Mouse (Mus musculus): ENCODE data around the gene Tmf1.
A peak's percentile ranks its signal among the peaks of the same experiment; 100 is the strongest.

Tmf1 gene

GRCm38 (mm10) chr6:97178491-97179366 is at the start of gene Tmf1:
Gene Tmf1 (minus strand): TSS chr6:97179122.
- DNase-seq (ENCODE audit: low read depth, low spot score), result peak; percentile 97

- DNase-seq (ENCODE audit: low read depth, low spot score), result no peak
These were observed 48.3 kb upstream of the Tmf1 start for GRCm38 (mm10) chr6:97227067-97227847.

DNA sequence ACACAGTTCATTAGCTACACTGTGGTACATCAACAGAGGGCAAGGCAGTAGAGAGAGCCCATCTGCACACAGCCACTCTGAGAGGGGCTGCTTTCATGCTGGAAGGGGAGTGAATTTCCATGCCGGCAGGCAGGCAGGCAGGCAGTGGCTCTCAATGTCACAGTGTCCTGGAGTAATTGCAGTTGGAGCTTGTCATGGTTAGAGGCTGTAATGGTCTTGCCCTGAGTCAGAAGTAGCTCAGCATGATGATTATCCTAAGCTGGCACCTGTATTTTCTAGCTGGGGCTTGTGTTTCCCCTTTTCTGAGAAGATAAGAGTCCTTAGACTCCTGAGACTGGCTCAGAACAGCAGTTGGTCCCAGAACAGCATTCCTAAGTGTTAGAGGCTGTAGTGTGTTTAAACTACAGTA is 47.2 kb upstream of the Tmf1 start:
- DNase-seq (ENCODE audit: low read depth, low spot score), result no peak

GRCm38 (mm10) chr6:97224505-97224904 is 45.6 kb upstream of the Tmf1 start:
- DNase-seq (ENCODE audit: low read depth, low spot score), result no peak

GRCm38 (mm10) chr6:97223566-97223965 is 44.6 kb upstream of the Tmf1 start:
- no peak for DNase-seq (ENCODE audit: low read depth, low spot score)

- DNase-seq (ENCODE audit: low read depth, low spot score), result peak; percentile 81
These were observed 44.1 kb upstream of the Tmf1 start for GRCm38 (mm10) chr6:97222931-97223467.

DNA sequence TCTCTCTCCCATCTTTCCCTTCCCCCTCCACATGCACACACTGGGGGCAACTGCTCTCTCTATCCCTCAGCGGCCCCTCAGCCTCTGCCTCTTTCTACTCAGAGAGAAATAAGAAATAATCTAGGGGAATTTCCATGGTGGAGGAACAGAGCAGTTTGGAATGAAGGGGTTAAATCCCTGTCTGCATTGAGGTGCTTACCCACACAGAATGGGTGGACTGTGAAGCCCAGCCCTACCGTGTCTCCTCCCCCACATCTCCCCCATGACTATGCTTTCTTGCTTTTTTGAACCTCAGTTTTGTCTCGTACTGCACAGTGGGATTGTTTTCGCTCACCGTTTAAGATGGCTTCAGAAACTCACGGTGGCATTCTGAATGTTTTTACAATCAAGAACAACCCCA is 43.4 kb upstream of the Tmf1 start:
- DNase-seq (ENCODE audit: low read depth, low spot score), result peak; percentile 53

DNA sequence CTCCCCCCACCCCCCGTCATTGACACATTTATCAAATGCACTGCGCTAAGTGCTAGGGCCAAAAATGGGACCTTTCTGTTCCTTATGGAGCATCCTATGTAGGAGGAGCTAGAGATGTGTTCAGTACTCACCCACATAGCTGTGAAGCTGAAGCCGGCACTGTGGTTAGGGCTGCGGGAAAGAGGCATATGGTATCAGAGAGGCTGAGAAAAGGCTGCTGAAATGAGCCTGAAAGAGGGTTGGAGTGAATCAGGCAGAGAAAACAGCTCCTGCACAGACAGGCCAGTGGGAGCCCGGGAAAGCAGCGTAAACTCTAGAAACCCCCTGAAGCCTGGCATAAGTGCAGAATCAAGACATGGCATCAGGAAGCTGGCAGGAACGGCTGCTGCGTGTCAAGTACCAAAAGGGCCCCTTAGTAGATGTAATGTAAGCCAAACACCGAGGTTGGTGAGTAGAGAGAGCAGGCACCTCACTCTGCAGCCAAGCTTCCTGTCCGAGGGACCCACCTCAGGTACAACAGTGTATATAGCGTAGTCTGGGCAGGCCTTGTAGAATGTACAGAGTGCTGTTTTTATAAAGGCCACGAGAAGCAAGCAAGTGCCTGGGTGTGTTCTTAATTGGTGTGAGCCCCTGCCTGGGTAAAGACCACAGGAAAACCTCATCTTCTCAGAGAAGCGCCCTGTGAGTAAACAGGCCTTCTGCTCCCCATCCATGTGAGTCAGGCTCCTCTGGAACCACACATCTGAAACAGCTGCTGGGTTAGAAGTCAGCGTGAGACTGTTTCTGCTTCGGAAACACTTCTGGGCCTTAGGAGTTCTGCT is 42.5 kb upstream of the Tmf1 start:
- DNase-seq (ENCODE audit: low read depth, low spot score), result peak; percentile 53

- DNase-seq (ENCODE audit: low read depth, low spot score), result no peak
These were observed 41.8 kb upstream of the Tmf1 start for GRCm38 (mm10) chr6:97220672-97221071.

GRCm38 (mm10) chr6:97216154-97216821 is 37.4 kb upstream of the Tmf1 start:
- no peak for DNase-seq (ENCODE audit: low read depth, low spot score)

GRCm38 (mm10) chr6:97211981-97212380 is 33.1 kb upstream of the Tmf1 start:
- peak; percentile 93 for DNase-seq (ENCODE audit: low read depth, low spot score)

GRCm38 (mm10) chr6:97210962-97211601 is 32.2 kb upstream of the Tmf1 start:
- peak; percentile 58 for DNase-seq (ENCODE audit: low read depth, low spot score)

DNA sequence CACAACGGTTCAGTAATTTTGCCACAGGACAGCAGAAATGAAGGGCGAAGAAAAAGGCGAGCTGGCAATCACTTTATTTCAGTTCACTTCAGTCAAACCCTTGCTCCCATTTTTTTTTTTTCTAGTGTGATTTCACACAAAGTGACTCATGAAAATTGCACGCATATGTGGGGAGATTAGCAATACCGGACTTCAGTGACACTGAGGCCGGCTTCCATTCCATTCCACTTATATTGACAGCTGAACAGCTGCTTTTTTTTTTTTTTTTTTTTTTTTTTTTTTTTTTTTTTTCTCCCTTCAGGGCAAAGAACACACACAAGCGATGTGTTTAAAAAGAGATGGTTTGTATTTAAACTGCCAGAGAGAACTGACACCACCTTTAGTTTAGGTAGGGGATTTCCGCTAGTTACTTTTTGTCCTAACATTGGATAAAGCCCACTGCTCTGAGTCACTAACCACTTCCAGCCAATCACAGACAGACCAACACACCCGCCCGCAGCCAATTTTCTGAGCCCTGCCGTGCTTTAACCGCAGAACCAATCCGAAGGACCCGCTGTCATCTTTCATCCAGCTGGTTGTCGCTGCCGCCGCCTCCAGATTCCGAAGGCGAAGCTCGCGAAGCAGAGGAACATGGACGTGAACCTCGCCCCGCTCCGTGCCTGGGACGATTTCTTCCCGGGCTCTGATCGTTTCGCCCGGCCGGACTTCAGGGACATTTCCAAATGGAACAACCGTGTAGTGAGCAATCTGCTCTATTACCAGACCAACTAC is 31.5 kb upstream of the Tmf1 start, which contains the start of gene Arl6ip5:
Gene Arl6ip5 (plus strand): TSS at position 499 of the 771 bp plus-strand sequence.
- DNase-seq (ENCODE audit: low read depth, low spot score), result peak; percentile 99

GRCm38 (mm10) chr6:97209751-97210150 is 30.8 kb upstream of the Tmf1 start:
- no peak for DNase-seq (ENCODE audit: low read depth, low spot score)

GRCm38 (mm10) chr6:97209201-97209600 is 30.3 kb upstream of the Tmf1 start:
- peak; percentile 79 for DNase-seq (ENCODE audit: low read depth, low spot score)

- peak; percentile 27 for DNase-seq (ENCODE audit: low read depth, low spot score)
These were observed 29.5 kb upstream of the Tmf1 start for GRCm38 (mm10) chr6:97208406-97208805.

GRCm38 (mm10) chr6:97207085-97207484 is 28.2 kb upstream of the Tmf1 start:
- DNase-seq (ENCODE audit: low read depth, low spot score), result peak; percentile 66

DNA sequence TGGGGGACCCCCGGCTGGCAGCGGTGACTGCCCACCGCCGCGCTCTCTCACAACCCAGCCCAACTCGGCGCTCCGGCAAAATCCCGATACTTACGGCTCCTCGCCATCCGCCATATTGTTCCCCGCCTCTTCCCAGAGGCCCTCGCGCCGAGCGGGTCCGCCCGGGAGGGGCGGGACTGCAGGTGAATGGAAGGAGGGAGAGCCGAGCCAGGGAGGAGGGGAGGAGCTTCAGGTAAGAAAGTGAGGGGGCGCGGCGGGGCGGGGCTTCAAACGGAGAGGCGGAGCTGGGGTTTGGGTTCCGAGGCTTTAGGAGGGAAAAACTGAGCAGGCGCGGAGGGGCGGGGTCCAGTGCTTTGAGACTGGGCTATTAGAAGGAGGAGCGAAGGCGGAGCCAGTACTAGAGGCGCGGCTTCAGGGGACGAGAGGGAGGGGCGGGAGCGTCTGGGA is 26.5 kb upstream of the Tmf1 start, which contains the start of gene Uba3:
Gene Uba3 (minus strand): TSS at position 209 of the 447 bp plus-strand sequence.
- peak; percentile 100 for DNase-seq (ENCODE audit: low read depth, low spot score)

DNA sequence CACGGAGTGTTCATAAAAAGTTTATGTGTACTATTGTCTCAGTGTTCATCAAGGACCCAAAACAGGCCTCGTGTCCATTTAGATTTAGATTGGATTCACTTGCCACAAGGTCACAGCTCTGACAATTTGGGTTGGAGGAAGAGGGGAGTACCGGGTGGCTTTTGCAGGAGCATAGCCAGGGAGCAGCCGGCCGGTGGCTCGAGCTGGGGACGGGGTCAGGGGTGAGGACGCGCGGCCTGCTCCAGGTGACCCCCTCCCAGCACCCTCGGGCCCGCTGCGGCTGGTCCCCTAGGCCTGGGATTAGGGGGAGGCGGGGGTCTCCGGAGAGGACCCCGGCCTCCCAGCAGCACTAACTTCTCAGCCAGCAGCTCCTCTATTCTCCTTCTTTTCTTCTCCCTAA is 26.0 kb upstream of the Tmf1 start:
- peak; percentile 37 for DNase-seq (ENCODE audit: low read depth, low spot score)
